Mouse (Mus musculus) ovary, postnatal 36 days (tissue): Measurements from ENCODE around the gene Mrps17.
"Not testable (repeated sequence)": the region's sequence is repeated elsewhere in the genome, so short reads cannot be mapped to it uniquely, and the experiment has no call there.

Source experiments
- DNase-seq: peaks from one replicate; pipeline ENCODE4 v3.0.0; 2022; ENCODE audit warnings: low spot score, mixed read lengths

Gene Mrps17

DNA sequence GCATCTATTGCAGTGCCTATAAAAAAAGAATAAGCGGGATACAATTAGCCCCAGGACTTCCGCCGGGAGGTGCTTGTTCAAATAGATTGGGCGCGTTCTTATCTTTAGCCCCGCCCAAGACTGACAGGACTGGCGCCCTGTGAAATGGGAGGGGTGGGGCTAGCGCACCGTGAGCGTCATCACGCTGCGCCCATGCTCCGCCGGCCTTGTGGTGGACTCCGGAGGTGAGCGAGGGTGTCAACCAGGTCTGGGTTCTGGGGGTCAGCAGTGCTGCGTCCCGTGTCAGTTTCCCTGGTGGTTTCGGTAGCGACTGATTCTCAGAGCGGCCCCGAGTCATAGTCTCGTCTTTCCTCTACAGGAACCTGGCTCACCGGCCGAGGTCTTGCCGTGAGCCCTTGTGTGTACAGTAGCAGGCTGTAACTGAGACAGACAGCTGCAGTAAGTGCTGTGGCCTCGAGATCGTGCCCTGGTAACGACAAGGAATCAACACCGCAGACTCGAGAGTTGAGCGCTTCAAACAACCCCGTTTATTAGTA, at the start of gene Mrps17:
TSS of gene Mrps17 (plus strand) at position 172 of the 536 bp plus-strand sequence.
- peak; percentile 90 for DNase-seq

DNA sequence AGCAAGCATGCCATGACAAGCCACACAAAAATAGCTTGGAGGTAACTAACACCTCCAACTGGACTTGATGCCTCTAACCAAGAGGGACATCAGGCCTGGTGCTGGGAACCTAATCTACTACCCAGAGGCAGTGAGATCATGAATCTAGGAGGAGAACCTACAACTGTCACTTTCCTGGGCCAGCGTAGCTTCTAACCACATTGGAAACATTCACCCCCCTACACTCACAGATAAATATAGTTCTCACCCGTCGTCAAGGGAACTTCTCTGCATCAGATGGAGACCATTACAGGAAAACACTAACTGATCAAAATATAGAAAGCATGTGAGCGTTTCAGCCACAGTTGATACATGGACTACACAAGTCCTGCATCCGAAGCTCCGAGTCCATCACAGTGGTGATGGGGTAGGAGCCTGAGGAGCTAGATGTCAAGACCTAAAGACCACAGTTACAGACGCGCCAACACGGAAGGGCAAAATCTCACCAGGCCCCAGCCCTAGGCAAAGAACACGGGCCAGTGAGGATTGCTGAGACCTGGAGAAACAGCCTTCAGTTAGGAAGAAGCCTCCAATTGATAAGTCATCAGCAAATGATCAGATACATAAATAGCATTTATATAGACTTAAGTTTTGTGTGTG, 48.9 kb upstream of the Mrps17 start:
- no peak for DNase-seq

DNA sequence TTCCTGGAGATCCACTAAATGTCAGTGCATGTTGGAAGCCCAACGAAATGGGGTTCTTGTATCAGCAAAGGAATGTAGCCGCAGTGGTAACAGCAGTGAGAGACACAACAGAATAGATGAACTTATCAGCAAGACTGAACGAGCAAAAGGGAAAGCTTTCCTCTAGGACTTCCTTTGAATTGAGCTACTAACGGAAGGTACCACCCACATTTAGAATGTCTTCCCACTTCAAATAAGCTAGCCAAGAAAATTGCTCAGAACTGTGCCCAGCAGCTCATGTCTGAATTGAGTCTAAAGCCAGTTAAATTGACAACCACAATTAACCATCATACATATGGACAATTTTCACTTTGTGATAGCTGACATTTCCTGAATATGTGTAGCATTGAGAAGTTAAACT, 47.4 kb upstream of the Mrps17 start:
- no peak for DNase-seq

DNA sequence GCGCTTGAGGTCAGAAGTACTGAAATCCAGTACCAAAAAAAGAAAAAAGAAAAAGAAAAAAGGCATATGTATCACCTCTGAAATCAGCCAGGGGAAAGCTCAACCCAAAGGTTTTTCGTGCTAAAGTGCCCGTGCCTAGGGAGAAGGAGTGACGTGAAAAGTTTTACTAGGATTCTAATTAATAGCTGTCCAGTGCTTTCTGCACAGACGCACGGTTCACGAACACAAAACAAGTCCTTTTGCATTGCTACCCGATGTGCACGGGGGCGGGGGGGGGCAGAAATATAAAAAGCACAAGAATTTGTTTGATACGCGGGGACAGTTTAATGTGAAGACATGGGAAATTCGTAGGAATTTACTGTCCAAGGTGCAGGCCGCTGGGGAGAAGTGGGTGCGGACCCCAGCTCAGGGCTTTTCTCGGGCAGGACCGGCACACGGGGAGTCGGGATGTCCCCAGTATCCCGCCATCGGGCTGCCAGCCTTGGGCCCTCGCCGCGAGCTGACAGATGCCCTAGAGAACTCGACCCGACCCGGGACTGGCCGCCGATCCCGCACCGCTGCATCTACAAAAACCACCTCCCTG, 45.8 kb upstream of the Mrps17 start:
- DNase-seq: no peak

DNA sequence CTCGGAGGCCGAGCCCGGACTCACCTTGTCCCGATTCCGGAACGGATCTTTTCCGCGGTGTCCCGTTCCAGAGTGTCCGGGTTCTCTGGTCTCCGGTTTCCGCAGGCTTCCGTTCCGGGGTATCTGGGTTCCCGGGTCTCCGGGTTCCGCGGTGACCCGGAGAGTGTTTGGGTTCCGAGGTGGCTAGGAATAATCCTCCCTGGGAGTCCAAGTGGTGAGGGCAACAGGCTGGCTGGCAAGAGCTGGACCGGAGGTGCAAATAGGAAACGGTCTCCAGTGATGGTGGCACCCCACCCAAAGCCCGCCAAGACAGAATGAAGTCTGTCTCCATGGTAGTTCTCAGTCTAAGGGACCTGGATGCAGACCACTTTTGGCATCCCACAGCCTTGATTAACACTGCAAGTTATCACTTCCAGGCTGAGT, 45.2 kb upstream of the Mrps17 start, which contains the start of gene Zfp11:
TSS of gene Zfp11 (minus strand) at position 64 of the 423 bp plus-strand sequence.
- peak; percentile 77 for DNase-seq

DNA sequence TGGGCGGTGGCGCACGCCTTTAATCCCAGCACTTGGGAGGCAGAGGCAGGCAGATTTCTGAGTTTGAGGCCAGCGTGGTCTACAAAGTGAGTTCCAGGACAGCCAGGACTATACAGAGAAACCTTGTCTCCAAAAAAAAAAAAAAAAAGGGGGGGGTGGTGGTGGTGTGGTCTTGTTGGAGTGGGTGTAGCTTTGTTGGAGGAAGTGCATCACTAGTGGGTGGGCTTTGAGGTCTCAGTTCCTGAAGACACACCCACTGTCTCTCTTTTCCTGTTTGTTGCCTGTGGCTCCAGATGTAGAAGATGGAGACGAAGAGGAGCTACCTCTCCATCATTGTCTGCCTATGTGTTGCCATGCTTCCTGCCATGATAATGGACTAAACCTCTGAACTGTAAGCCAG, 30.2 kb upstream of the Mrps17 start:
- not testable (repeated sequence) for DNase-seq

DNA sequence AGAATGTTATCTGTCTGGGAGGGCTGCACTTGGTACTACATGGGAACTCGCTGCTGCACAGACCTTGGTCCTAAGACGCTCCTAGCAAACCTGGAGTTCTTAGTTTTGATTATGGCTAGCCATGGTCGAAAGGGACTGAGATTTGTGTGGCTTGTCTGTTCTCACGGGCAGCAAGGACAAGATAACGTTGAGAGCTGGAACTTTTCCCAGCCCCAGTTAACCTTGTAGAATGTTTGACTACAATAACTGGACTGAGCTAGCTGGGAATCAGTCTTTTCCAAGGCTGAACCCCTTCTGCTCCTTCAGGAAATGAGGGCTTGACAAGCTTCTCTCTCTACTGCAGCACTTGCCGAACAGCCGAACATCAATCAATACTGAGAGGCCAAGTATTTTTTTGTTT, 27.7 kb upstream of the Mrps17 start:
- peak; percentile 5 for DNase-seq

DNA sequence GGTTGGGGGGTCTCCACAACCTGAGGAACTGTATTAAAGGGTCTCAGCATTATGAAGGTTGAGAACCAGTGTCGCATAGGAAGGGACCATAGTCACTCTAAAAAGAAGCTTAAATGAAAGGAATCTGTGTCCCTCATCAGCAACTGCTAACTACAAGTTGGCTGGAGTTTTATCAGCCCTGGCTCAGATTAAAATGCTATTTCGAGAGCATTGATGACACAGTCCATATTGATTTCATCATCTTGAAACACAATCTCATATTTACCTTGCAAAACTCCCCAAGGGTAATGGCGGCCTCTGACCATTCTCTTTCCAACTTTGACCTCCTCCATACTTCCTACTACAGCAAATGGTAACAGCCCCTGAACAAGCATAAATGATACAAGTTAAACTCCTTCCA, 24.8 kb upstream of the Mrps17 start:
- no peak for DNase-seq

DNA sequence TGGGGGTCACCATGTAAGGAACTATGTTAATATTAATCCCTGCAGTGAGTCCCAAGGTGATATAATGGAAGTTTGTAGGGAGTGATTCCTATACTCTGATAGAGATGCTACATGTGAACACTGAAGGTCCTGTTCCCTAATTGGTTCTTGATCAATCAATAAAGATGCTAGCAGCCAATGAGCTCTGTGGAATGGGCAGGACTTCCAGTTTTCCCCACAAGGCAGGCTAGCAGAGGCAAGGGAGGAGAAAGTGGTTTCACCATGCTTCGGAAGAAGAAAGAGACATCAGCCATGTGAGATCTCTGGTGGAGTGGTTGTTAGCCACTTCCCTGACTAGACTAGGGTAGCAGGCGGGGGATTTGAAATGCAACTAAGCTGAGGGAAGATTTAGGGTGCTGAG, 14.8 kb upstream of the Mrps17 start:
- no peak for DNase-seq

DNA sequence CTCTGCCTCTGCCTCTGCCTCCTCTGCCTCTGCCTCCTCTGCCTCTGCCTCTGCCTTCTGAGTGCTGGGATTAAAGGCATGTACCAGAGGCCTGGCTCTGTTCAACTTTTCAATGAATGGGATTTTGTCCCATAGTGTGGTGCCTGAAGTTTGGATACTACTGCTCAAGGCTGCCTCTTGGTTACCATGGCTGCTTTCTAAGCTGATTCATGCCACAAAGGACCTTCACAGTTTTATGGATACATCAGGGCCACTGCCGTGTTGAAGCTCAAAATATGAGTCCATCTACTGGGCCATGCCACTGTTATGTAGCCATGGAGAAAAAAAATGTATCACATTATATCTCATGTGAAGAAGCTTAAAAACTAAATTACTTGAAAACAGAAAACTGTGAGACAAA, 13.6 kb upstream of the Mrps17 start:
- DNase-seq: no peak

DNA sequence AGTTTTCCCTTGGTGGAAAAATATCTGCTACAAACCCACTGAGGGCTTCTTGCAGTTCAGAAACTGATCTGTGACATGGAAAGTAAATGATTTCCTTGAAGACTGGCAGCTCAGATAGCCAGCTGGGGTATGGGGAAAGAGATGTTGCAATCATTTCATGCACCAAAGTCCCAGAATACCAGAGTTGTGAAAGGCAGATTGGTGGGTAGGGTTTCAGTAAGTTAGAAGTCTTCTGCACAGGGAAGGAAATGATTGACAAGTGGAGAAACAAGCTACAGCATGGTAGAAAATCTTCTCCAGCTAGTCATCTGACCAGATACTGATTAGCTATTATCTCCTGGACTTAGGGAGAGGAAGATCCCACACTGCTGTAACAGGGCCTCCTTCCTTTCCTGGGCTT, 11.9 kb upstream of the Mrps17 start:
- DNase-seq: no peak

DNA sequence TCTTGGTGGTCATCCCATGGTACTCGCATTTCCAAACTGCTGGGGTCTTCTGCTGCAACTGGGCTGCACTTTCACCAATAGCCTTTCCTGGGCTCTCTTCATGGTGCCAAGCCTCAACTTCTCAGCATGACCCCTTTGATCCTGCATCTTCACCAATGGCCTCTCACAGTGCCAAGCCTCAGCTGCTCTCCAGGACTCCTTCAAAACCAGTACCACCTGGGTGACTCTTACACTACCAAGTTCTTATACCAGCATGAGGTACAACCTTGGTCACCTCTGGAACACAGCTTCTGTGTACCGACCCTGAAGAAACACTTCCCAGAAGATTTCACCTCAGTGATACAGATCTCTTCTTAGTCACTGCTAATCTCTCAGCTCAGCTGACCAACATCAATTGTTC, 6.9 kb upstream of the Mrps17 start, which contains the start of gene Sept14:
TSS of gene Sept14 (minus strand) at position 101 of the 400 bp plus-strand sequence.
- DNase-seq: no peak

DNA sequence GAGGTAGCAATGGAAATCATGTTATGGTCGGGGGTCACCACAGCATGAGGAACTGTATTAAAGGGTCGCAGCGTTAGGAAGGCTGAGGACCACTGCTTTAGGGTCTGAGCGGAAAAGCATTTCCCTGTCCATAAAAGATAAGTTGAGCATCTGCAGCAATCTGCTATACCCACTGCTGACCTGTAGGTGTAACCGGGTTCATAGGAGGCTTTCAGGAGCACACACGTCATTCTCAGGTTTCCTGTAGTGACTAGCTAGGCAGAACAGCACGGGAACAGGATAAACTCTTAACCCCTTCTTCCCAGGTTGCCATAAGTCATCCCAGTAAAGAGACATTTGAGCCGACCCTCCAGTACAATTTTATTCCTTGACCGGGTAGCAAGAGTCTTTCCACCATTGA, 1.7 kb downstream of the Mrps17 start:
- no peak for DNase-seq

DNA sequence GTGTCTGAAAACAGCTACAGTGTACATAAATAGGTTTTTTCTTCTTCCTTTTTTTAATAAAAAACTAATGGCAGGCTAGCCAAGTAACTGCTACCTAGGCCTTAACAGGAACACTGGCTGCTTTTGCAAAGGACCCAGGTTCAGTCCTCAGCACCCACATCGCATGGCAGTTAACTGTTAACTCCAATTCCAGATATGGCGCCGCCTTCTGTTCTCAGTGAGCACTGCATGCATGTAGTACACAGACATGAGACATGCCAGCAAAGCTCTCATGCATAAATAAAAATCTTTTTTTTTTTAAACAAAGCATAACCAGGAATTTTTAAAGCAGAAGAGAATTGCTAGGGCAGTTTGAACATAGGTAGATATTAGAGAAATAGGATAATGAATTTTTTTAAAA, 4.9 kb downstream of the Mrps17 start:
- no peak for DNase-seq

DNA sequence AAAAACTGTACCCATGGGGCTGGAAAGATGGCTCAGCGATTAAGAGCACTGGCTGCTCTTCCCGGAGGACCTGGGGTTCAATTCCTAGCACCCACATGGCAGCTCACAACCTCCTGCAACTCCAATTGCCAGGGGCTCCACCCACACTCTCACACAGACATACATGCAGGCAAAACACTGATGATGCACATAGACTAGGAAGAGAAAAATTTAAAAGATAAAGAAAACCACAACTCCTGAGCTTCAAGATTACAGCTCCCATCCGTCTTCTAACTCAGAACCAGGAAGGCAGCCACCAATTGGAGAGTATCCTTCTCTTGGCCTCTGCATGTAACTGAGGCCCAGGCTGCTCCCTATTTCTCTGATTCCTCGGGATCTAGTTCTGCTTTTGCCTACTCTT, 9.0 kb downstream of the Mrps17 start:
- DNase-seq: no peak

DNA sequence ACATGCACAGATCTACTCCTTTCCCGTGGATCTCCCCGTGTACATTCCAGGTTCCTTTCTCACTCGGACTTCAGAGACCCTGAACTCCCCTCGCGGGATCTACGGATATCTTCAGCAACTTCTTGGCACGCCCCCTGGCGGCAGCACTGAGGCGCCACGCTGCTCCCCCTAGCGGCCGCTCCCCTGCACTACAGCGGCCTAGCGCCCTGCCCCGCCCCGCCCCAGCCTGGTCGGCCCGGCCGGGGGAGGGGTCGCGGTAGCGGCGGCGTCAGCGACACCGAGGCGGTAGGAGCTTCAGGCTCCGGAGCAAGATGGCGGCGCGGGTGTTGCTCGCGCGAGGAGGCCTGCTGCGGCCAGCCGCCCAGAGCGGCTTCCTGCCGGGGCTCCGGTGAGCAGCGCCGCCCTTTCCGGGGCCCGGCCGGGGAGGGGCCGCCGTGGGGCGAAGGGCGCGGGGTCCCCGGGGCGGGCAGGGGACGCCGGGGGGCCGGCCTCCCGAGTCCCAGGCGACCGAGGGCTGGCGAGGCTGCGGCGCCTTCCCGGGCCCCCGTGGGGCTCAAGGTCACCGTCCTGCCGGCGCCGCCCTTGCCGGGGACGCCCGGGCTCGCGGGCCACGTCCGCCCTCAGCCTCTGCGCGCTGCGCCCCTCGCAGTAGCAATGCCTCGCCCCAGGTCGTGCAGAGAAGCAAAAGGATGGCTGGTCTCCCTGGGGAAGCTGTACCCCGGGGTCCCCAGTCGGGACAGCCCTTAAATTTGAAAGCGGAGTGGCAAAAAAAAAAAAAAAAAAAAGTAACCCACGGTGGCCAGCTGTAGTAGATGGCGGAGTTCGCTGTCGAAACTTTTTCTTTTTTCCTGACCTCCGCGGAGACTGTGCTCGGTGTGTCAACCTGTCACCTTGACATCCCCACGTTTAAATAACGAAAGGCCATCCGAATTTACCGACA, 9.8 kb downstream of the Mrps17 start, which contains the start of gene Nipsnap2:
TSS of gene Nipsnap2 (plus strand) at position 230 of the 940 bp plus-strand sequence.
- DNase-seq: peak; percentile 93

DNA sequence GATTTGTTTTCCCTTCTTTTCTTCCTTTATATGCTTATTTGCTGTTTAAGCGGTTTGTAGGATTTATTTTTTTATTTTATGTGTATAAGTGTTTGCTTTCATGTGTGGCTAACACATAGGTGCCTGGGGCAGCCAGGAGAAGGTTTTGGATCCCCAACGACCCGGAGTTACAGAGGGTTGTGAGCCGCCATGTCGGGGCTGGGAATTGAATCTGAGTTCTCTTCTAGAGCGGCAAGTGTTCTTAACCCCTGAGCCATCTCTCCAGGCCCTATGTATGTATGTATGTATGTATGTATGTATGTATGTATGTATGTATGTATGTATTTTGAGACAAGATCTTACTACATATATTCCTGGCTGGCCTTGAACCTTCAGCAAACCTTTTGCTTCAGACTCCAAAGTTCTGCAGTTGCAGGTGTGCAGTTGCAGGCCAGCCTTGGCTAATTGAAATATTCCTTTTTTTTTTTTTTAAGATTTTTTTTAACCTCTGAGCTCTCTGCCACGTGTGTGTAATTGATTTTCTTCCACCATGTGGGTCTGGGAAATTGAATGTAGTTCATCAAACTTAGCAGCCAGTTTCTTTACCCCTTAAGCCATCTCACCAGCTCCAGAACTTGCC, 10.6 kb downstream of the Mrps17 start:
- DNase-seq: no peak

DNA sequence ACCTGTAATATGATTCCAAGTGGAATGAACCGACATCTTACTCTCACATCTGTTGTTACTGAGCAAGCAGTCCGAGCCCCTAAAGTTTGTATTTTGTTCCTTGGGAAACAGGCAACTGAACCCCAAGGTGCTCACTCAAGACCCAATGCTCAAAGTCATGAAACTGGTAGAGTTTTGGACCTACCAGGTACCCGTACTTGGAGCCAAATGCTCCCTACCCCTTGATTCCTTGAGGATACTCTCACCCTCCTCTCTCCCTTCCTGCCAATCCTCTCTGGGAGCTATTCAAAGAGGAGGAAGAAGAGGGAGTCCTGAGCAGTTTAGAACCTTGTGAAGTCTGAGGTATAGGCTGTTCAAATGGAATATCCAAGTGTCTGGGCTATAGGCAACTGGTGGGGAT, 11.5 kb downstream of the Mrps17 start:
- DNase-seq: no peak

DNA sequence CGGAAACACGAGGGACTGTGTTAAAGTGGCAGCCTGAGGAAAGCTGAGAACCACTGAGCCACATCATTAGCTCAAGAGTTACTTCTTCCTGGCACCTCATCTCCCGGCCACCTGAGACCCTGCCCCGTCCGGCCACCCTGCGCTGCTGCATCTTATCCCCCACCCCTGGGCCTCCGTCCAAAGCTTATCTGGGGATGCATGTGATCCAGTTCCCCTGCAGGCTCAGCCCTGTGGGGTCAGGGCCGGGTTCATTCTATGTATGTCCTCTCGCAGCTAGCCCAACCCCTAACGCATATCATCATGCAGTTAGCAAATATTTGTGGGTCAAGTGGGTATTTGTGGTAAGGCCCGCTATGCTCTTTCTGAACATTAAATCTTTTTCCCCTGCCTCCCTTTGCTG, 14.0 kb downstream of the Mrps17 start:
- DNase-seq: peak; percentile 20

DNA sequence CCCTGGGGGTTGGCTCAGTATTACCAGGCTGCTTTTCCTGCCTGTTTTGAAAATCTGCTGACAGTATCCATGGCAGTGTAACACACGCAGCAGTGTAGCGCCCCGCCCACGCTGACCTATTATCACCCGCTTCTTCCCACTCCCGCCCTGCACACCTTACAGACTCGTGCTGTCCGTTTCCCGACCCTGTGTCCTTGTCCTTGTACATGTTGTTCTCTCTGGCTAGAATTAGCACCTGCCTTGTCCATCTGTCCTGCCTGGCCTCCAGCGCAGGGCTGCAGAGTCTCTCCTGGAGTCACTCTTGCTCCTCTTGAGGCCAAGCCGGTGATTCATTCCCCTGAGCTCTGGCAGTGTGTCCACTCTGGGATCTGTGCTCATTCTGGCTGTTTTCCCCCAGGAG, 15.0 kb downstream of the Mrps17 start:
- peak; percentile 26 for DNase-seq

DNA sequence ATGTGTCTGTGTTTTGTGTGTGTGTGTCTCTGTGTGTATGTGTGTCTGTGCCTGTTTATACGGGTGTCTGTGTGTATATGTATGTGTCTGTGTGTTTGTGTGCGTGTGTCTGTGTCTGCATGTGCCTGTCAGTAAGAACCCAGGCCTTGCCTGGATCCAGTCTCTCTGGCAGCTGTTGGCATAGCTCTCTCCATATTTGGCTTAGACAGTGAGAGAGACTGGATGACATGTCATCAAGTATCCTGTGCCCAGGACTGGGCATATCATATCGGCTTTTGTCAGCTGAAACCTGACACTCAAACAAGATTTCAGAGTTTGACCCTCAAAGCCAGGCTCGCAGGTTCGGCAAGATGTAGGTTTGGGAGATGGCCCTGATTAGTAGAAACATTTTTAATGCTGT, 15.7 kb downstream of the Mrps17 start:
- no peak for DNase-seq

DNA sequence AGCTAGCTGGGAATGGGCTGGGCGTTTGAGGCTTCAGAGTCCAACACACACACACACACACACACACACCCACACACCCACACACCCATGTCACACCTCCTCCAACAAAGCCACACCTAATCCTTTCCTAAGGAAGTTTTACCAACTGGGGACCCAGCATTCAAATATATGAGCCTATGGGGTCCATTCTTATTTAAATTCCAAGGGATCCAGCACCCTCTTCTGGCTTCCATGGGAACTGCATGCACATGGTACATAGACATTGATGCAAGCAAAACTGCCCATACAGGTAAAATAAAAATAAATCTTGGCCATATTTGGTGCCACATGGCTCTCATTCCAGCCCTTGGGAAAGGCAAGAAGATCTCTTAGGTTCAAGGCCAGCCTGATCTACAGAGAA, 25.7 kb downstream of the Mrps17 start:
- no peak for DNase-seq
